ENCODE assay signal across 9 mouse cellular contexts in genomic region chr8:120807719-120808118, GRCm38 (mm10).
DNase-seq lines count a peak whose midpoint lies in the region; ATAC-seq and TF ChIP-seq lines count a peak whose summit lies in the region.
"Had no signal": no experiment of that assay in that cellular context is flagged by ENCODE, and none has a peak within 500 bp of the region (broad histone marks: within the 10 kb centered on the region; RNA-seq: fewer than 3 reads in every experiment).

No protein-coding gene starts in this region.

- TF ChIP-seq CTCF in heart, postnatal 0 days (IDR thresholded peaks at IDR 0.05; ENCODE audit: low read depth), result peak; percentile 50
- TF ChIP-seq CTCF in thymus, adult 2 months (IDR thresholded peaks at IDR 0.05; ENCODE audit: borderline replicate concordance, control insufficient read depth, extremely low read depth, insufficient read depth, low read length, poor library complexity), result no peak
- TF ChIP-seq CTCF in stomach, postnatal 0 days (IDR thresholded peaks at IDR 0.05; ENCODE audit: low read depth), result peak; percentile 77

- no peaks in the 10 kb centered on the region for H3K36me3 ChIP-seq in heart, postnatal 0 days (replicated peaks; ENCODE audit: control insufficient read depth, insufficient read depth, low read length)
- no peaks in the 10 kb centered on the region for H3K36me3 ChIP-seq in thymus, adult 2 months (ENCODE audit: control insufficient read depth, insufficient read depth, low read length)
- no peaks in the 10 kb centered on the region for H3K36me3 ChIP-seq in stomach, postnatal 0 days (ENCODE audit: control insufficient read depth, insufficient read depth, low read length)
- no peaks in the 10 kb centered on the region for H3K36me3 ChIP-seq in hindbrain, embryonic 10.5 days

- ATAC-seq in heart, postnatal 0 days (ENCODE audit: insufficient read depth, low read depth), result no peak
- no peak for ATAC-seq in stomach, postnatal 0 days (ENCODE audit: low FRiP score, low TSS enrichment)
- ATAC-seq: forebrain, embryonic 13.5 days had no signal

- no peaks in the 10 kb centered on the region for H3K9me3 ChIP-seq in heart, postnatal 0 days (replicated peaks; ENCODE audit: control insufficient read depth, low read length)
- no peaks in the 10 kb centered on the region for H3K9me3 ChIP-seq in stomach, postnatal 0 days (ENCODE audit: control insufficient read depth, low read length)
- no peaks in the 10 kb centered on the region for H3K9me3 ChIP-seq in hindbrain, embryonic 10.5 days
- H3K9me3 ChIP-seq: forebrain, embryonic 13.5 days had no signal

- TF ChIP-seq EP300 in heart, postnatal 0 days (IDR thresholded peaks at IDR 0.05; ENCODE audit: low read depth), result no peak
- no peak for TF ChIP-seq EP300 in stomach, postnatal 0 days (optimal IDR thresholded peaks at IDR 0.05)

- H3K4me2 ChIP-seq in heart, postnatal 0 days (ENCODE audit: low read depth, low read length), result no peak overlapping the region
- no peak overlapping the region for H3K4me2 ChIP-seq in stomach, postnatal 0 days (replicated peaks; ENCODE audit: low read depth)
- H3K4me2 ChIP-seq: forebrain, embryonic 13.5 days had no signal

- intact Hi-C loops in heart, postnatal 36 days (cut with DNase I), result no loop called here

- peaks cover 17% of the 10 kb centered on the region; the same call in 1 of the 2 replicates for H3K27me3 ChIP-seq in heart, postnatal 0 days (ENCODE audit: control insufficient read depth, insufficient read depth, low read length)
- no peaks in the 10 kb centered on the region; the same call in 1 of the 2 replicates for H3K27me3 ChIP-seq in thymus, adult 2 months (ENCODE audit: control insufficient read depth, insufficient read depth, low read length)
- no peaks in the 10 kb centered on the region for H3K27me3 ChIP-seq in stomach, postnatal 0 days (ENCODE audit: control insufficient read depth, insufficient read depth, low read length)
- H3K27me3 ChIP-seq in hindbrain, embryonic 10.5 days (ENCODE audit: insufficient read depth, poor library complexity, severe bottlenecking), result peaks cover 37% of the 10 kb centered on the region

- DNase-seq in heart, postnatal 0 days (ENCODE audit: low spot score), result no peak
- DNase-seq in heart, postnatal 36 days, result no peak
- DNase-seq in thymus, postnatal 4 days, result peak; percentile 33
- no peak for DNase-seq in thymus, adult 2 months
- peak; percentile 59 for DNase-seq in kidney, adult 9 months
- DNase-seq in stomach, postnatal 0 days (ENCODE audit: low spot score), result peak; percentile 47
- DNase-seq in hindbrain, embryonic 10.5 days (ENCODE audit: low spot score), result no peak
- DNase-seq in cerebellum, adult 11-12 months, result no peak

- H3K27ac ChIP-seq in heart, postnatal 0 days (ENCODE audit: low read depth), result no peak overlapping the region
- H3K27ac ChIP-seq in thymus, adult 2 months (ENCODE audit: control insufficient read depth, insufficient read depth, low read length), result no peak overlapping the region
- H3K27ac ChIP-seq in stomach, postnatal 0 days (replicated peaks), result no peak overlapping the region
- no peak overlapping the region for H3K27ac ChIP-seq in hindbrain, embryonic 10.5 days
- H3K27ac ChIP-seq: forebrain, embryonic 13.5 days had no signal

- TF ChIP-seq POLR2A in thymus, adult 2 months (IDR thresholded peaks at IDR 0.05; ENCODE audit: control insufficient read depth, extremely low read depth, insufficient read depth, low read length, poor library complexity), result no peak

- WGBS in heart, postnatal 0 days, result 43% methylated on average over 6 of the region's 6 CpGs
- WGBS in thymus, adult 2 months, result 32% methylated on average over 6 of the region's 6 CpGs
- WGBS in stomach, postnatal 0 days, result 53% methylated on average over 6 of the region's 6 CpGs
- 61% methylated on average over 6 of the region's 6 CpGs for WGBS in hindbrain, embryonic 10.5 days

- H3K4me1 ChIP-seq in heart, postnatal 0 days (ENCODE audit: control insufficient read depth, insufficient read depth), result no peaks in the 10 kb centered on the region; the same call in 1 of the 2 replicates
- H3K4me1 ChIP-seq in thymus, adult 2 months (replicated peaks; ENCODE audit: control insufficient read depth, insufficient read depth, low read length), result no peaks in the 10 kb centered on the region
- no peaks in the 10 kb centered on the region for H3K4me1 ChIP-seq in stomach, postnatal 0 days (replicated peaks; ENCODE audit: control insufficient read depth, insufficient read depth)
- peaks cover 17% of the 10 kb centered on the region for H3K4me1 ChIP-seq in hindbrain, embryonic 10.5 days (replicated peaks)
- H3K4me1 ChIP-seq: forebrain, embryonic 13.5 days had no signal

- H3K4me3 ChIP-seq in heart, postnatal 0 days (ENCODE audit: low read depth, low read length), result no peak overlapping the region
- no peak overlapping the region for H3K4me3 ChIP-seq in thymus, adult 2 months (ENCODE audit: control insufficient read depth, insufficient read depth, low read length)
- H3K4me3 ChIP-seq in stomach, postnatal 0 days (ENCODE audit: low read depth, low read length), result no peak overlapping the region
- H3K4me3 ChIP-seq in hindbrain, embryonic 10.5 days, result no peak overlapping the region
- H3K4me3 ChIP-seq: forebrain, embryonic 13.5 days had no signal

- no peak overlapping the region for H3K9ac ChIP-seq in heart, postnatal 0 days (replicated peaks; ENCODE audit: low read depth, low read length)
- H3K9ac ChIP-seq in stomach, postnatal 0 days (ENCODE audit: low read length), result no peak overlapping the region
- H3K9ac ChIP-seq: forebrain, embryonic 13.5 days had no signal

Comparison
In these comparisons a context has a peak if more than half of its experiments do, and no peak if none do; other contexts are left out.
1. DNase-seq: peak in thymus, postnatal 4 days (single experiment), kidney, adult 9 months (single experiment) and stomach, postnatal 0 days (single experiment); none in heart, postnatal 0 days (single experiment), heart, postnatal 36 days (0 of 2), thymus, adult 2 months (single experiment), hindbrain, embryonic 10.5 days (single experiment) and cerebellum, adult 11-12 months (single experiment).